Mouse (Mus musculus) frontal cortex, adult (tissue): ENCODE measurements around the gene Extl2.

Experiments
- ATAC-seq: cut with Nextera tagmentation; 2 replicates; pipeline ENCODE4 v1.9.2; 2017; ENCODE audit warnings: mild to moderate bottlenecking, moderate library complexity, mixed read lengths; ENCODE audit not compliant: low TSS enrichment

The Extl2 gene

GRCm38 (mm10) chr3:116007941-116008440, 729 bp downstream of the Extl2 start:
- ATAC-seq = peak; percentile 72

DNA sequence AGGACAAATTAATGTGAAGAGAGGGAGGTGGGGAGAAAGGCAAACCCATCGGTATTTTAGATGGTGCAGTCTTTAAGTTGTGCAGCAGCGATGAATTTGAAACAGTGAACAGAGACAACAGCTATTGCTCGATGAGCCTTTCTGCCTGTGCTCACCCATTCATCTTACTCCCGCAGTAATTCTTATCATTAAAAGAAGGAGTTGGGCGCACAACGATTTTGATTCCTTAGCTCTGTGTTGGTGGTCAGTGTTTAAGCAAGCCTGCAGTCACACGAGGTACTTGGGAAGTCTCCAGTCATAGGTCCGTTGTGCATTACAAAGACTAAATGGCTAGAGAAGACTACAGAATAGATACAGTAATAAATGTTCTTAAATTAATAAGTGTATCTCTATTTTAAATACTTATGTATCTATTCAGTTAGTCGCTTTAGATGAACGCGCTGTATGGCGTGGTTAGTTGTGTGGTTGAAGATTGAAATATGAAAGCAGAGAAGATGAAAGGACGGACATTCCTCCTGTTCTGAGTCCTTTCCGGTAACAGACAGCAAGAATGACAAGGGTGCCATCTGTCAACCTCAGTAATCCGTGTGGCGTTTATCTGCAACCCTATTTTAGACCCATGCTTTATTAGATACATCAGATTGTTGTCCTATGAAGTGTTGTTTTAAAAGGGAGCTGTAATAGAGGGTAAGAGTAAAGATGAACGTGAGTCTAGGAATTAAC, 2.5 kb downstream of the Extl2 start:
- ATAC-seq = no peak

GRCm38 (mm10) chr3:116014901-116015300, 7.6 kb downstream of the Extl2 start:
- no peak for ATAC-seq

DNA sequence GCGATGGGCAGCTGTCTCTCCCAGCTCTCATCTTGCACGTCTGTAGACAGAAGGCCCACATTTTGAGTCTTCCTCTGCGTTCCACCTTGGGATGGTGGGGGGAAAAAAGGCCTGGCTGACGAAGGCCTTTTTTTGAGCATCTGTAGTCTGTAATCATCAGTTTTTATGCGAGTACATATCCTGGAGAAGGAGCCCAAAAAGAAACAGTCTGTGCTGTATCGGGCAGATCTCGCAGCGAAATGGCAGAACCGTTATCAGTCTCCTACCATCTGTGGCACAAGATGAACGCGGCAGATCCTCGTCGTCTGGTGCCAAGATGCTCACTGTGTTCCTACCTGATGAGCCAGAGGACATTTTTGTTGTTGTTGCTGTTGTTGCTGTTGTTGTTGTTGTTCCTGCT, 8.9 kb downstream of the Extl2 start:
- ATAC-seq = peak; percentile 53

DNA sequence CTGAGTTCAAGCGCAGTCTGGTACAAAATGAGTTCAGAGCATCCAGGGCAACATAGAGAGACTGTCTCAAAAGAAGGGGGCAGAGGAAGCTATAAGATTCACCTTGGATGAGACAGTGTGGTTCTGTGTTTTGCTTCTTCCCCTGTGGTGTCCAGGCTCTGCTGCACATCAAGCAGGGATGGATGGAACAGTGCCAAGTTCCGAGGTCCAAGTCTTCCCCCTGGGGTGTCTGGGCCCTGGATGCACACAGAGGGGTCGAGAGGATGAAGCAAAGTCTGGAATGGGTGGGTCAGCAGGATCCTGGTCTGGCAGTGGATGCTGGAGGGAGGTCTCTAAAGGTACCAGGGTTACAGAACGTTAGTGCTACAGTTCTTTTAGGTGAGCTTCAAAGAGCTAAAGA, 11.3 kb downstream of the Extl2 start:
- ATAC-seq = no peak

GRCm38 (mm10) chr3:116019136-116019535, 11.9 kb downstream of the Extl2 start:
- no peak for ATAC-seq

GRCm38 (mm10) chr3:116024236-116024635, 17.0 kb downstream of the Extl2 start:
- no peak for ATAC-seq

GRCm38 (mm10) chr3:116024669-116025068, 17.4 kb downstream of the Extl2 start:
- 0 out of 2 replicates have a peak, but pooled peaks have one; percentile 13 for ATAC-seq

DNA sequence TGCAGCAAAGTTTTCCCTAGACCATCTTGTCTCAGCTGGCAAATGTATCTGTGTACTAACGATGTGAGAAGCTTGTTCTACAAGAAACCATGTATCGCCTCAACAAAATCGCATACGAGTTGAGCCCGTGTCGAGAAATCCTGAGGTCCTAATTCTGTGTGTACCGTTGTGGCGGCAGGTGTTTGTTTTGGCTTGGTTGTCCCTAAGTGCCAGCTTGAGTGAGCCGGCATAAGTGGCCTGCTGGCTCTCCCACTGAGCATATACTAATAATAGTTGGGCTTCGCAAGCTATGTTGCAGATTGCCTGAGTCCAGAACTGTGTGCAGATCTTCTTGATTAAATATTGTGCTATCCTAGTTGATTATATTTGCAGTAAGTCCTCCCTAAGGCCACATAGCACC, 18.4 kb downstream of the Extl2 start:
- ATAC-seq = no peak

- no peak for ATAC-seq
Measured at GRCm38 (mm10) chr3:116026996-116027395, 19.7 kb downstream of the Extl2 start.

- peak; percentile 34 for ATAC-seq
Measured at GRCm38 (mm10) chr3:116030152-116030788, 23.0 kb downstream of the Extl2 start.

DNA sequence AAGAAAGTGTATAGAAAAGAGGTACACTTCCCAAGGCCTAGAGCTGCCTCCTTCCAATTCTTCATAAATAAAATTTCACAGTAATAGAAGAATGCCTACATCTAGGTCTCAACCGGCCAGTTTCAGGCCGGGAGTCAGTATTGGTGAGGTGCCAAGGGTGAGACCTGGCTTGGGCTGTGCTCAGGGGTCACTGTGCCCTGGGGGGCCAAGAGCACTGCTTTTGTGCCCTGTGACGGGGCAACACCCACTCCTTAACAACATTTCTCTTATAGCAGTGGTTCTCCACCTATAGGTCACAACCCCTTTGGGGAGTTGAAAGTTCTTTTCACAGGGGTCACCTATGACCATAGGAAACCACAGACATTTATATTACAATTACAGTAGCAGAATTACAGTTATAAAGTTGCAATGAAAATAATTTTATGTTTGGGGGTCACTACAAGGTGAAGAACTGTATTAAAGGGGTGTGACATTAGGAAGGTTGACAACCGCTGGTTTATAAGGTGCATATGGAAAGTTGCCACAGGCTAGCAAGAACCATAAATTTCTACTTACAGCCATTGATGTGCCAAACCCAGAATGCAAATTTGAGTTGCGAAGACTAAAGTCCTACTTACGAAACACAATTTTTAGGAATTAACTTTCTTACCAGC, 26.1 kb downstream of the Extl2 start:
- ATAC-seq = no peak; the same call in 1 of the 2 replicates

DNA sequence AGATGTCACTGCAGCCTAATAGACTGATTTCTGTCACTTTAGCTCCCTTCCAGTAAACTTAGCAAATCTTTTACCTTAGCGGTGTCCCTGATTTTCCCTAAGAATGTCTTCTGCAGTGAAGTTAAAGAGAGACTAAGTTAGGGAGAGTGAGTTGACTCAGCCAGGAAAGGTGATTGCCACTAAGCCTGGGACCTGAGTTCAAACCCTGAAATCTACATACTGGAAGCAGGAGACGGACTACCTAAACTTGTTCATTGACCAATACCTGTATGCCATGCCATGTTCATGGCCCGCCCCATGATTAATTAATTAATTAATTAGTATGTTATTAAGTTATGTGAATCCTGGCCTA, 26.6 kb downstream of the Extl2 start:
- ATAC-seq = peak; percentile 49; the same call in 1 of the 2 replicates

- peak; percentile 55; the same call in 1 of the 2 replicates for ATAC-seq
Measured at GRCm38 (mm10) chr3:116040776-116041175, 33.5 kb downstream of the Extl2 start.

GRCm38 (mm10) chr3:116046000-116046399, 38.7 kb downstream of the Extl2 start:
- ATAC-seq = no peak

- peak; percentile 59; the same call in 1 of the 2 replicates for ATAC-seq
Measured at GRCm38 (mm10) chr3:116047034-116047433, 39.8 kb downstream of the Extl2 start.

DNA sequence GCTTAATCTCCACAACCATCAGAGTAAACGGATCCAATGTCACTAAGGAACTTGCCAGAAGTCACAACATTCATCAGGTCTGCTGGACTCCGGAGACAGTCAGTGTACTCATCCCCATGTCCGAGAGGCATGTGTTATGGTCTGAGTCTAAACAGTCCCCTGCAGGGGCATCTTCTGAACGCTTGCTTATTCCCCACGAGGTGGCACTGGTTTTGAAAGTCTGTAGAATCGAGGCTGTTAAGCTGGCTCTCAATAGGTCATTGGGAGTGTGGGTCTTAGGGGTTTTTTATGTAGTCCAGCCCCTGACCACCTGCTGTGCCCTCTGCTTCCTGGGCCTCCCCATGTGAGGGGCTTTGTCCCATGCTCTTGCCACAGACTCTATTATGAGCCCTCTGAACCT, 49.8 kb downstream of the Extl2 start:
- ATAC-seq = no peak

GRCm38 (mm10) chr3:116060320-116060719, 53.1 kb downstream of the Extl2 start:
- no peak for ATAC-seq

DNA sequence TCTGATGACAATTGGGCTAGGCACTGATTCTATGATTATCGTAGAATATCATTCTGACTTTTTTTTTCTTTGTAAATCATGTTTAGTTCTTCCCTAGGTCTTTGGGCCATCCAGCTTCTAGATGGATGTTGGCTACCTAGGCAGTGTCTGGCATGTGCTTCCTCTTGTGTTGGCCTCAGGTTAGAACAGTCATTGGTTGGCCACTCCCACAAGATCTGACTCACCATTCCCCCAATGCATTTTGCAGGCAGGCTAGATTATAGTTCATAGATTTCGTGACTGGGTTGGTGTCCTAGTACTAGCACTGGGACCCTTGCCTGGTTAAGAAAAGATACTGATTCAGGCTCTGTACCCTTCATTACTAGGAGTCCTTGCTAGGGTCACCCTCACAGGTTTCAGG, 54.9 kb downstream of the Extl2 start:
- ATAC-seq = no peak

GRCm38 (mm10) chr3:116072584-116072983, 65.3 kb downstream of the Extl2 start:
- ATAC-seq = no peak

DNA sequence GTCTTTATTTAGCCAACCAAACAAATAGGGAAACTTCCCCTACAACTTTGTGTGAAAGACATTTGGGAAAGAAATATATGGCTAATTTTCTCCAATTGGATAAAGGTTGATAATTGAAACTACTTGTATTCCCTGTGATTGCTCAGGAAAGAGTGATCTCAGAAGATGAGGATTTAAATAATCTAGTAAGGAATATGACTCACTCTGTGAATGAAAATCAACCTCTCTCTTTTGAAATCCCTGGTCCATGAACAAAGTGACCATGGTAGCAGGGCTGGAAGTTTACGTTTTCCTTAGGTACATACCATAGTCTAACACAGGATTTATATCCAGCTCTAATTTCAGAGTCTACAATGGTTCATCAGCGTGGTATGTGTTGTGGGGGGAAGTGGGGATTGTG, 69.5 kb downstream of the Extl2 start:
- no peak for ATAC-seq

DNA sequence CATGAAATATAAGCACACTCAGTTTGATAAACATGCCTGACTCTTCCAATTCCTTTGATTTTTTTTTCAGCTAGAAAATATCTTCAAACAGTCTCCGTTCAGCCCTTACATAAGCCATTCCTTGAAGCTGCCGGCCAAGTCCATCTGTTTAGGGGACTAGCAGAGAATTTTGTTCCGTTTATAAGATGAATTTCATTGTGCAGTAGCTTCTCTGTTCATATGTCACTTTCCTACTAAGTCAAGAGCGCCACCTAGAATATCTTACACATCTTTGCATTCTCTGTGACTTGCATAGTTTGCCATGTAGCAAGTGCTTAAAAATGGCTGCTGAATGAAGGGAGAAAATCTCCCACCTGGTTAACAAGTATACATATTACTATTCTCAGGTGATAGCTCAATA, 71.2 kb downstream of the Extl2 start:
- ATAC-seq = peak; percentile 95
